Mouse (Mus musculus) gastrocnemius, adult 8-10 months (tissue): ENCODE results near the gene Oxct2a. TPM values are rescaled to one million over a fixed set of nuclear protein-coding genes. Genes with fewer than 3 reads are reported as not detected.
"Not testable (repeated sequence)": the region's sequence is repeated elsewhere in the genome, so short reads cannot be mapped to it uniquely, and the experiment has no call there.

ENCODE experiments used
- DNase-seq, 2 experiments: peaks; one replicate each; pipeline ENCODE4 v3.0.0; 2022; ENCODE audit warnings: low spot score in 2 of 2
- total RNA-seq, 4 experiments: library from RNA; stranded (reverse); gene quantifications; 2 replicates each; pipeline ENCODE4 v1.2.4; 2022

The Oxct2a gene
- total RNA-seq: under 1 TPM in 1 of 4 experiments, not detected in 3; 0.27 TPM

GRCm38 (mm10) chr4:123323534-123323933 is at the start of gene Oxct2a:
TSS of gene Oxct2a (minus strand) at chr4:123323634.
- no peak for DNase-seq

- no peak for DNase-seq
Observed at GRCm38 (mm10) chr4:123363555-123363954, 40.1 kb upstream of the Oxct2a start.

- no peak for DNase-seq
Observed at GRCm38 (mm10) chr4:123360771-123361170, 37.3 kb upstream of the Oxct2a start.

GRCm38 (mm10) chr4:123358613-123359012 is 35.2 kb upstream of the Oxct2a start:
- no peak for DNase-seq

DNA sequence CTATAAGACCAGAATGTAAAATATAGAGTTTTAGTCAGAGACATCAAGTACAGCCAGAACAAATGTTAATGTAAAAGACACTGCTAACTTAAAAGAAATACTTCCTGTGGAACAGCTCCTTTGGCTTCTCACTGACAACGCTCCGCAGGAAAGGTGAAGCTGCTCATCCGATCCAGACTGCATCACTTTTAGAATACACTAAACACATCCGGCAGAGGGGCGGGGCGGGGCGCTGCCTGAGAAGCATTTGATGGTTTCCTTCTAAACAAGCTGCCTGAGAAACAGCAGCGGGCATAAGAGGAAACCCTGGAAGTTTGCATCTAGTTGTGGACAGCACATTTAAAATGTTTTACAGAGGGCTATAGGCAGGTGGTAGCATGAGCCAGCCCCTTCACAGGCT is 32.5 kb upstream of the Oxct2a start:
- no peak for DNase-seq

GRCm38 (mm10) chr4:123353271-123353877 is 29.9 kb upstream of the Oxct2a start:
- no peak for DNase-seq

GRCm38 (mm10) chr4:123343471-123343789 is 20.0 kb upstream of the Oxct2a start:
- DNase-seq: no peak

DNA sequence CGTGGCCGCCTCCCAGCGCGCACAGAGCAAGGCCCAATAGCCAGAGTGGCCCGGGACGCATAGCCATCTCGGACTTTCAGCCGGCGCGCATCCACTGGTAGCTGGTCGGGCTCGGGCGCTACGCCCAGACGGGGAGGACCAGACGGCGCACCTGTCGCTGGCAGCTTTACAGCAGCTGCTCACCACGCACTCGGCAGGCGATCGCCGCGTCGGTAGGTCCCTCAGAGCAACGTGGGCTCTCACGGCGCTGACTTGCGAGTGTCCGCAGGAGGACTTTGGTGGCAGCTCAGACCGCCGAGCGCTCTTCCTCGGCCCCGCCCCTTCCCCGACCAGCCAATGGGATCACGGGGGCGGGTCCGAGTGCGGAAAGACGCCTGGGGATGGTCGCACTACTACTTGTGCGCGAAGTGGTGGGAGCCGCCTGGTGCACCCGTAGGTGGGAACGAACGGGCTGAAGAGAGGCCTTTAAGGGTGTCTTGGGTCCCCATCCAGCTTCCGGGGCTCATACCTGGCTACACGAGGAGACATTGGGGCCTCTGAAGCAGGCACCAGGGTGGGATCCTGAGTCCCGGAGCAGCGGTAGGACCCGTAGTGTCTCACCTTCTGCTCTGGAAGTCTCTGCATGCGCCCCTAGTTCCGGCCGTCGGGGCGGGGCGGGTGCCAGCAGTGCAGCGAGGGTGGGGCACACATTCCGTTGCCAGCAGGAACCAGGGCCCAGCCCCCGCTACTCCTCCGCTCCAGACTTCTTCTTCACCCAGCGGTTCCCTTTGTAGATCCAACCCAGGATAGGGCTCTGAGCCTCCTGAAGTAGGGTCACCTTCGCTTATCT is 19.4 kb upstream of the Oxct2a start, which contains the start of gene Bmp8a:
Gene Bmp8a, minus strand, starts transcription at position 611 of the 829 bp plus-strand sequence.
- peak; percentile 25 to 33 for DNase-seq

DNA sequence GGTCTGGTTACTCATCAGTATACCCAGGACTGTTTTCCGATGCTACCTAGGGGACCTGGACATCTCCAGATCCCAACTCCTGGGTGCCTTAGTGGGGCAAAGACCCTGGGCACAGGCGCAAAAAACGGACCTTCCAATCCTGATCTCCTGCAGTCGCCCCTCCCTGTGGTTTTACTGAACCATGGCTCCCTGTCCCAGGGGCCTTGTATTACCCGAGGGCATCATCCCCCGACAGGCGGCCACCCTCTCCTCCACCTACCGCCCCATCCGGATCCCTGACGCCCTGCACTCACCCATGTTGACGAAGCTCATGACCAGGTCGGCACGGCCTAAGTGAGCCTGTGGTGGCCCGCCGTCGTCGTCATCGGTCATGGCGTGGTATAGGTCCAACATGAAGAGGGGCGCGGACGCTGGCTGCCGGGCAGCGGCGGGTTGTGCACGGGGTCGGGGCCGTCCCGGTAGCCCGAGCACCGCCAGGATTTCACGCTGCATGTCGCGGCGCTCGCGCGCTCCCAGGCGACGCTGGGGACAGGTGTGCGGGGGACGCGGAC is 18.7 kb upstream of the Oxct2a start:
- DNase-seq: no peak

GRCm38 (mm10) chr4:123340232-123340631 is 16.8 kb upstream of the Oxct2a start:
- no peak for DNase-seq

GRCm38 (mm10) chr4:123337693-123338092 is 14.3 kb upstream of the Oxct2a start:
- no peak for DNase-seq

- no peak for DNase-seq
Observed at GRCm38 (mm10) chr4:123335796-123336585, 12.6 kb upstream of the Oxct2a start.

- DNase-seq: not testable (repeated sequence)
Observed at GRCm38 (mm10) chr4:123335244-123335643, 11.8 kb upstream of the Oxct2a start.

DNA sequence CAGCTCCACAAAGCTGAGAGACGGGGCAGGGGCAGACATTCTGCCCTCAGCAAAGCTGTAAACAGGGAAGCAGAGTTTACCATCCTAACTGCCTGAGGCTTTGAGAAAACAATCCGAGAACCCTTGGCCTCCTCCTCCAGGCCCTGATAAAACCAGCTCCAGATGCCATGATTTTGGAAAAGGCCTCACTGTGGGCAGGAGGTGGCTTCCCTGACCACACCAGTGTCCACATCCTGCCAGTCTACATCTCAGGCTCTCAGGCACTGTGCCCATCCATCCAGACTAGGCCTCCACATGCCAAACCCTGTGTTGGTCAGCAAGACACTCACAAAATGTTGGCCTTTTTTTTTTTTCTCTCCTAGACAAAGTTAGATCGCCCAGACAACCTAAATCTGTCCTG is 10.7 kb upstream of the Oxct2a start:
- no peak for DNase-seq

DNA sequence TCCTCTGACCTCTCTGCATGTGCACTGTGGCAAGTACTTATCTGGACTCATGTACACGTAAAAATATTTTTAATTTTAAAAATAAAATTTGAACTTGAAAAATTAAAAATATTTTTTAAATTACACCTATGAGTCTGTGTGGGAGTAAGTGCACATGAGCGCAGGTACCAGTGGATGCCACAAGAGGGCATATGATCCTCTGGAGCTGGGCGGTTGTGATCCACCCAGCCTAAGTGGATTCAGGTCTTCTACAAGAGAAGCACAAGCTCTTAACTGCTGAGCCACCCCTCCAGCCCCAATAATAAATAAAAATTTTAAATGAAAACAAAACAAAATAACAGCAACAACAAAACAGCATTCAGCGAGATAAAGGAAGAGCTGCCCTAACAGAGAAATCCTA is 9.7 kb upstream of the Oxct2a start:
- DNase-seq: no peak

GRCm38 (mm10) chr4:123331961-123332360 is 8.5 kb upstream of the Oxct2a start:
- not testable (repeated sequence) for DNase-seq

- no peak for DNase-seq
Observed at GRCm38 (mm10) chr4:123331326-123331725, 7.9 kb upstream of the Oxct2a start.

- no peak for DNase-seq
Observed at GRCm38 (mm10) chr4:123328946-123329345, 5.5 kb upstream of the Oxct2a start.

GRCm38 (mm10) chr4:123327630-123328029 is 4.2 kb upstream of the Oxct2a start:
- no peak for DNase-seq

DNA sequence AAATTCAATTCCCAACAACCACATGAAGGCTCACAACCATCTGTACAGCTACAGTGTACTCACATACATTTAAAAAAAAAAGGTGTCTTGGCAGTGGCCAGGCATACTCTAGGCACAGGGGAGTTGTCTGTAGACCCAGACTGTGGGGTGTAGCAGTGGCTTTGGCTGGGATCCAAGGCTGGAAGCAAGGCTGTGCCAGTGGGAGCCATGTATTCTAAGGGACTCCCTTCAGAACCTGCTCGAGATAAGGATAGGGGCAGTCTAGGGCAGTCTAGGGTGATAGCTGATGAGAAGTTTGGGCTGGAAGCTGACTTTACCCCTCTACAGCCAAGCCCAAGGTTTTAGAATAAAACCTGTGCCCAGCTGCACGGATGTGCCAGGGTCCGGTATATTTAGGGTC is 2.7 kb upstream of the Oxct2a start:
- DNase-seq: no peak

DNA sequence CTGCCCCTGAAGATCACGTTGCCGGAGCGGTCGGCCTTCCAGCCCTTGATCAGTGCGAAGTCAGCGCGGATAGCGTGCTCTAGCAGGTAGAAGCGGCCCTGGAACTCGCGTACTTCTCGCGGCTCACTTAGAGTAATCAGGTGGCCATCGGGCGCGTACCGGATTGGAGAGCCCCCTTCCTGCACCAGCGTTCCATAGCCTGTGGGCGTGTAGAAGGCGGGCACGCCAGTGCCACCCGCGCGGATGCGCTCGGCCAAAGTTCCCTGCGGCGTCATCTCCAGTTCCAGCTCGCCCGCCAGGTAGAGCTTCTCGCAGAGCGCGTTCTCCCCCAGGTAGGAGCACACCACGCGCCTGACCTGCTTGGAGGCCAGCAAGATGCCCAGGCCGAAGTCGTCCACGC is 524 bp downstream of the Oxct2a start:
- not testable (repeated sequence) for DNase-seq

GRCm38 (mm10) chr4:123314497-123314896 is 8.9 kb downstream of the Oxct2a start:
- DNase-seq: no peak
